Mouse (Mus musculus) liver, postnatal 0 days (tissue): ENCODE measurements around the gene 1700025G04Rik. TPM values are rescaled to one million over a fixed set of nuclear protein-coding genes. Genes with fewer than 3 reads are reported as not detected.

Experiments
- ATAC-seq: fragments of 200-750 bp; cut with Nextera tagmentation; 2 replicates; pipeline ENCODE4 v1.8.0; 2017; ENCODE audit warnings: mild to moderate bottlenecking, moderate library complexity
- DNase-seq: peaks from one replicate; pipeline ENCODE4 v3.0.0-alpha.2; 2016
- H3K27ac ChIP-seq: fragments of 300-500 bp; sonication (generic); 2 replicates; pipeline ENCODE4 v1.5.1; 2014; ENCODE audit warnings: antibody characterized with exemption, moderate library complexity, mild to moderate bottlenecking, low read depth
- H3K27me3 ChIP-seq: fragments of 300-500 bp; sonication (generic); 2 replicates; pipeline ENCODE4 v1.6.1; 2014; ENCODE audit warnings: low read length, control low read depth, mixed read lengths; ENCODE audit not compliant: insufficient read depth
- H3K36me3 ChIP-seq: fragments of 300-500 bp; sonication (generic); replicated peaks from 2 replicates; pipeline ENCODE4 v1.6.1; 2014; ENCODE audit warnings: mild to moderate bottlenecking, control low read depth, low read length, moderate library complexity, mixed read lengths; ENCODE audit not compliant: insufficient read depth
- H3K4me1 ChIP-seq: fragments of 300-500 bp; sonication (generic); 2 replicates; pipeline ENCODE4 v1.6.1; 2014; ENCODE audit warnings: antibody characterized with exemption, mild to moderate bottlenecking, control low read depth; ENCODE audit not compliant: insufficient read depth
- H3K4me2 ChIP-seq: fragments of 300-500 bp; sonication (generic); 2 replicates; pipeline ENCODE4 v1.6.1; 2014; ENCODE audit warnings: low read depth, mild to moderate bottlenecking, low read length, moderate library complexity, mixed read lengths
- H3K4me3 ChIP-seq: fragments of 300-500 bp; sonication (generic); 2 replicates; pipeline ENCODE4 v1.5.1; 2014; ENCODE audit warnings: low read depth, low read length
- H3K9ac ChIP-seq: fragments of 300-500 bp; sonication (generic); replicated peaks from 2 replicates; pipeline ENCODE4 v1.6.1; 2014; ENCODE audit warnings: mild to moderate bottlenecking, moderate library complexity
- H3K9me3 ChIP-seq: fragments of 300-500 bp; sonication (generic); 2 replicates; pipeline ENCODE4 v1.6.1; 2016; ENCODE audit warnings: mild to moderate bottlenecking, control low read depth, low read length, mixed read lengths
- CTCF ChIP-seq: sonication (generic); IDR thresholded peaks from 2 replicates; pipeline ENCODE4 v1.5.1; 2016; ENCODE audit warnings: antibody characterized with exemption, low read depth
- EP300 ChIP-seq: IDR thresholded peaks from 2 replicates; pipeline ENCODE4 v1.6.1; 2016; ENCODE audit warnings: antibody characterized with exemption, low read depth, mild to moderate bottlenecking
- WGBS: fragments of 180-500 bp; shearing (Covaris S2); extraction: QIAGEN DNeasy Blood & Tissue Kit; methylation state at CpG from one replicate; pipeline ENCODE4 v1.1.7; 2014; ENCODE audit not compliant: insufficient replicate concordance; 5-methylcytosine and 5-hydroxymethylcytosine counted together
- polyA plus RNA-seq: library from polyadenylated mRNA; unstranded; fragments of >200 nt; fragmentation: Nextera tagmentation; extraction: Ambion mirVana; gene quantifications from 2 replicates; pipeline ENCODE4 v1.2.1, GENCODE M21; 2015

1700025G04Rik gene
- polyA plus RNA-seq, 1 experiment from 2014 or later: 3.0 TPM

- no peak for DNase-seq
- Histone ChIP-seq H3K27me3 (no peaks in the 10 kb centered on the region), H3K4me1 (no peaks in the 10 kb centered on the region), H3K36me3 (no peaks in the 10 kb centered on the region), H3K27ac (no peak overlapping the region), H3K4me2 (no peak overlapping the region), H3K9ac (no peak overlapping the region), H3K4me3 (no peak overlapping the region), H3K9me3 (no peaks in the 10 kb centered on the region)
- WGBS: 32% methylated on average over 1 of the region's 1 CpGs
- no peak for TF ChIP-seq EP300
- TF ChIP-seq CTCF: no peak
- ATAC-seq: no peak
Measured at GRCm38 (mm10) chr1:151855561-151855960, 234.4 kb downstream of the 1700025G04Rik start.

GRCm38 (mm10) chr1:151851976-151852375 is 237.9 kb downstream of the 1700025G04Rik start:
- Histone ChIP-seq H3K4me3 (no peak overlapping the region), H3K4me2 (no peak overlapping the region), H3K9me3 (no peaks in the 10 kb centered on the region), H3K27me3 (no peaks in the 10 kb centered on the region), H3K36me3 (no peaks in the 10 kb centered on the region), H3K27ac (no peak overlapping the region), H3K9ac (no peak overlapping the region), H3K4me1 (no peaks in the 10 kb centered on the region)
- DNase-seq (no peak), ATAC-seq (no peak)
- 76% methylated on average over 3 of the region's 3 CpGs for WGBS
- TF ChIP-seq EP300 (no peak), CTCF (no peak)

DNA sequence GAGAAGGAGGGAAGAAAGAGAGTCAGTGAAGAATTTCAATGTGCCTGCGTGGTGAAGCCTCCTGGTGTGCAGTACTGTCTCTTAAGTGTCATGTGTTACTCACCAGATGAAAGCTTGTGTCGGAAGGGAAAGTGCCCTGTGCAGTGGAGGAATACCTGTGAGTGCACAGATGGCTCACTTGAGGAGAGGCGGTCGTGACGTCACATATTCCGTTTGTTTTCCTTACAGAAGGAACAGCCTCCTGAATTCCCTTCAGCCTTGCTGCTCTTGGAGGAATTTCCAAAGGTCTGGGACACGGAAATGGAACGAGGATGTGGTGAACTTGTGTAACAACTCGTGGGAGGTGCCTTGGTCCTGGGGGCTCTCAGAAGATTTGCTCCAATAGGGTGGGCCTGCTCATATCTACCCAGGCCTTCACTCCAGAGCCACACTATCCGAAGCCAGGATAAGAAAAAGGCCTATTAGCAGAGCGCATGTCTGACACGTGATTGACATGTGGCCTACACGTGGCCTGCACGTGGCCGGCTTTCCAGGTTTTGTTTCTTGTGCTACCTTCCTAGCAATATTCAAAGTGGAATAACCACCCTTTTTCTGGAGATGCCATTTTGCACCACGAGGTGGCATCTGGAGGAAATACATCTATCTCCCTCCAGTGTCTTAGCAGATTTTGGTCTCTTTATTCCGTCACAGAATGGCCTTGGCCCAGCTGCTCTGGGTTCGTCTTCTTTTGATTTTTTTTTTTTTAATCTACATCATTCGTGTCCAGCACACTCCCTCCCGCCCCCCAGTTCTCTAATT is 238.7 kb downstream of the 1700025G04Rik start:
- Histone ChIP-seq H3K4me2 (no peak overlapping the region), H3K9ac (no peak overlapping the region), H3K4me1 (no peaks in the 10 kb centered on the region), H3K27ac (no peak overlapping the region), H3K4me3 (no peak overlapping the region), H3K27me3 (no peaks in the 10 kb centered on the region), H3K36me3 (no peaks in the 10 kb centered on the region), H3K9me3 (no peaks in the 10 kb centered on the region)
- WGBS: 78% methylated on average over 20 of the region's 20 CpGs
- TF ChIP-seq CTCF: no peak
- no peak for TF ChIP-seq EP300
- DNase-seq (no peak), ATAC-seq (no peak)

GRCm38 (mm10) chr1:151849993-151850608 is 239.8 kb downstream of the 1700025G04Rik start:
- no peaks in the 10 kb centered on the region for H3K9me3 ChIP-seq
- no peak overlapping the region for H3K4me3 ChIP-seq
- H3K27ac ChIP-seq: no peak overlapping the region
- no peaks in the 10 kb centered on the region for H3K27me3 ChIP-seq
- no peak for ATAC-seq
- no peak for TF ChIP-seq EP300
- no peak for TF ChIP-seq CTCF
- no peak overlapping the region for H3K4me2 ChIP-seq
- no peaks in the 10 kb centered on the region for H3K4me1 ChIP-seq
- WGBS: 76% methylated on average over 16 of the region's 16 CpGs
- H3K36me3 ChIP-seq: no peaks in the 10 kb centered on the region
- no peak for DNase-seq
- no peak overlapping the region for H3K9ac ChIP-seq

DNA sequence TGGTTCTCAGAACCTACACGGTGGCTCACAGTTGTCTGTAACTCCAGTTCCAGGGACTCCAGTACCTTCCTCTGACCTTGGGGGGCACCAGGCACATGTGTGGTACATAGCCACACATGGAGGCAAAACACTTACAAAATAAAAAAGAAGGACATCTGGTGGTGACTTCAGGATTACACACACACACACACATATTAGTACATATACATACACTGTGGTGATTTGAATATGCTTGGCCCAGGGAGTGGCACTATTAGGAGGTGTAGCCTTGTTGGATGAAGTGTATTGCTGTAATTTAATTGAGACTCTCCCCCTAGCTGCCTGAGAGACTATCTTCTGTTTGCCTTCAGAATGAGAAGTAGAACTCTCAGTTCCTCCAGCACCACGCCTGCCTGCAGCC is 241.6 kb downstream of the 1700025G04Rik start:
- 79% methylated on average over 2 of the region's 2 CpGs for WGBS

GRCm38 (mm10) chr1:151845926-151846782 is 243.8 kb downstream of the 1700025G04Rik start:
- no peaks in the 10 kb centered on the region for H3K4me1 ChIP-seq
- no peak overlapping the region for H3K4me2 ChIP-seq
- ATAC-seq (no peak), DNase-seq (no peak)
- no peaks in the 10 kb centered on the region for H3K27me3 ChIP-seq
- no peak overlapping the region for H3K27ac ChIP-seq
- TF ChIP-seq CTCF: peak; percentile 33
- TF ChIP-seq EP300: no peak
- 65% methylated on average over 19 of the region's 19 CpGs for WGBS
- no peaks in the 10 kb centered on the region for H3K9me3 ChIP-seq
- no peaks in the 10 kb centered on the region for H3K36me3 ChIP-seq
- no peak overlapping the region for H3K4me3 ChIP-seq
- H3K9ac ChIP-seq: no peak overlapping the region

More for the DNA sequence above, 241.6 kb downstream of the 1700025G04Rik start:
- no peaks in the 10 kb centered on the region for H3K9me3 ChIP-seq
- H3K36me3 ChIP-seq: no peaks in the 10 kb centered on the region
- H3K4me2 ChIP-seq: no peak overlapping the region
- H3K9ac ChIP-seq: no peak overlapping the region
- no peak overlapping the region for H3K27ac ChIP-seq
- H3K4me1 ChIP-seq: no peaks in the 10 kb centered on the region
- TF ChIP-seq EP300: no peak
- TF ChIP-seq CTCF: no peak
- no peaks in the 10 kb centered on the region for H3K27me3 ChIP-seq
- DNase-seq: no peak
- no peak for ATAC-seq
- no peak overlapping the region for H3K4me3 ChIP-seq
